Mouse (Mus musculus) heart, adult 2 months (tissue): ENCODE results near the gene Jagn1.

ENCODE experiments used
- CTCF ChIP-seq: fragments of 200-600 bp; IDR thresholded peaks from 2 replicates; pipeline ENCODE4 v1.8.1; 2022; ENCODE audit warnings: antibody characterized with exemption, mild to moderate bottlenecking, moderate library complexity
- EP300 ChIP-seq: fragments of 200-500 bp; IDR thresholded peaks from 2 replicates; pipeline ENCODE4 v1.6.1; 2011; ENCODE audit warnings: low read depth, low read length, control low read depth; ENCODE audit not compliant: insufficient read depth
- POLR2A ChIP-seq: fragments of 200-500 bp; IDR thresholded peaks from 2 replicates; pipeline ENCODE4 v1.6.1; 2011; ENCODE audit warnings: mild to moderate bottlenecking, low read depth, low read length, control low read depth; ENCODE audit not compliant: insufficient read depth

DNA sequence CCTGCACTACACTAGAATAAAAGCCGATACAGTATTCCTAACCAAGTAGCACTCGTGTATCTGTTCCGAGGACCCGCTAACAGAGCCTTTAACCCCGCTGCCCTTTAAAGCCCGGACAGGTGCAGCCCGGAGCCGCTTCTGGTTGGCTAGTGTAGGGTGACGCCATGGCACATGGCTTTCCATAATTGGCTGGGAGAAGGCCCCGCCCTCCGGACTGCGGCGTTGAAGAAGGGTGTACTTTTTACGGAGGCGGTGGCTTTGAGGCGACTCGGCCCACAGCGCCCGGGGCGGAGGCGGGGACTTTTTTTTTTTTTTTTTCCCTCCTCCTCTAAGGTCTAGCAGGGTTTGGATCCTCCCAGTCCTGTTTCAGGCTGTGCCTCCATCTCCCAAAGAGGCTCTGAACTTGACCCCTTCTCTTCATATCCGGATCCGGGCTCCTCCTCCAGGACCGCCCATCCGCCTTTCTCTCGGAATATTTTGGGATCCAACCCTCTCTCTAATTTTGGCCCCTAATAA is 40.8 kb downstream of the Jagn1 start, which contains the start of gene Creld1:
- TF ChIP-seq CTCF (no peak), POLR2A (peak; percentile 81), EP300 (no peak)
